Mouse (Mus musculus): ENCODE data around the gene Wdfy3.
"Not testable (repeated sequence)": the region's sequence is repeated elsewhere in the genome, so short reads cannot be mapped to it uniquely, and the experiment has no call there.

Gene Wdfy3

GRCm38 (mm10) chr5:102069767-102070413 lies at the start of gene Wdfy3:
Gene Wdfy3, minus strand, starts transcription at chr5:102069921.
- peak; percentile 90 for DNase-seq (ENCODE audit: extremely low spot score, low spot score)

GRCm38 (mm10) chr5:102113009-102113408 lies 43.3 kb upstream of the Wdfy3 start:
- no peak for DNase-seq (ENCODE audit: extremely low spot score, low spot score)

- no peak for DNase-seq (ENCODE audit: extremely low spot score, low spot score)
These were observed 42.3 kb upstream of the Wdfy3 start for GRCm38 (mm10) chr5:102112034-102112433.

GRCm38 (mm10) chr5:102110031-102110430 lies 40.3 kb upstream of the Wdfy3 start:
- no peak for DNase-seq (ENCODE audit: extremely low spot score, low spot score)

- DNase-seq (ENCODE audit: extremely low spot score, low spot score) = no peak
These were observed 36.2 kb upstream of the Wdfy3 start for GRCm38 (mm10) chr5:102105919-102106318.

GRCm38 (mm10) chr5:102101815-102102214 lies 32.1 kb upstream of the Wdfy3 start:
- not testable (repeated sequence) for DNase-seq (ENCODE audit: extremely low spot score, low spot score)

GRCm38 (mm10) chr5:102100246-102101241 lies 30.8 kb upstream of the Wdfy3 start:
- peak; percentile 17 for DNase-seq (ENCODE audit: extremely low spot score, low spot score)

- DNase-seq (ENCODE audit: extremely low spot score, low spot score) = no peak
These were observed 25.9 kb upstream of the Wdfy3 start for GRCm38 (mm10) chr5:102095576-102095975.

GRCm38 (mm10) chr5:102090686-102091085 lies 21.0 kb upstream of the Wdfy3 start:
- no peak for DNase-seq (ENCODE audit: extremely low spot score, low spot score)

- no peak for DNase-seq (ENCODE audit: extremely low spot score, low spot score)
These were observed 15.3 kb upstream of the Wdfy3 start for GRCm38 (mm10) chr5:102084737-102085705.

- peak; percentile 59 for DNase-seq (ENCODE audit: extremely low spot score, low spot score)
These were observed 4.4 kb upstream of the Wdfy3 start for GRCm38 (mm10) chr5:102074086-102074485.

- DNase-seq (ENCODE audit: extremely low spot score, low spot score) = no peak
These were observed 2.3 kb upstream of the Wdfy3 start for GRCm38 (mm10) chr5:102072057-102072456.

- DNase-seq (ENCODE audit: extremely low spot score, low spot score) = no peak
These were observed 1.5 kb upstream of the Wdfy3 start for GRCm38 (mm10) chr5:102071241-102071640.

GRCm38 (mm10) chr5:102070788-102071187 lies 1.1 kb upstream of the Wdfy3 start:
- DNase-seq (ENCODE audit: extremely low spot score, low spot score) = no peak

- DNase-seq (ENCODE audit: extremely low spot score, low spot score) = no peak
These were observed 670 bp upstream of the Wdfy3 start for GRCm38 (mm10) chr5:102070414-102070768.

GRCm38 (mm10) chr5:102069051-102069766 lies 512 bp downstream of the Wdfy3 start:
- DNase-seq (ENCODE audit: extremely low spot score, low spot score) = peak; percentile 76

GRCm38 (mm10) chr5:102066458-102066857 lies 3.3 kb downstream of the Wdfy3 start:
- no peak for DNase-seq (ENCODE audit: extremely low spot score, low spot score)

GRCm38 (mm10) chr5:102063013-102063752 lies 6.5 kb downstream of the Wdfy3 start:
- DNase-seq (ENCODE audit: extremely low spot score, low spot score) = no peak

GRCm38 (mm10) chr5:102061816-102062215 lies 7.9 kb downstream of the Wdfy3 start:
- DNase-seq (ENCODE audit: extremely low spot score, low spot score) = no peak

- no peak for DNase-seq (ENCODE audit: extremely low spot score, low spot score)
These were observed 13.8 kb downstream of the Wdfy3 start for GRCm38 (mm10) chr5:102055946-102056345.
